Mouse (Mus musculus): ENCODE results near the gene Ppef2. TPM values are rescaled to one million over a fixed set of nuclear protein-coding genes. Genes with fewer than 3 reads are reported as not detected.

Gene Ppef2
- polyA plus RNA-seq (2014; fragmentation: Nextera tagmentation; extraction: Ambion mirVana) = 0.31 TPM in 1 of 2 replicates, not detected in the other

DNA sequence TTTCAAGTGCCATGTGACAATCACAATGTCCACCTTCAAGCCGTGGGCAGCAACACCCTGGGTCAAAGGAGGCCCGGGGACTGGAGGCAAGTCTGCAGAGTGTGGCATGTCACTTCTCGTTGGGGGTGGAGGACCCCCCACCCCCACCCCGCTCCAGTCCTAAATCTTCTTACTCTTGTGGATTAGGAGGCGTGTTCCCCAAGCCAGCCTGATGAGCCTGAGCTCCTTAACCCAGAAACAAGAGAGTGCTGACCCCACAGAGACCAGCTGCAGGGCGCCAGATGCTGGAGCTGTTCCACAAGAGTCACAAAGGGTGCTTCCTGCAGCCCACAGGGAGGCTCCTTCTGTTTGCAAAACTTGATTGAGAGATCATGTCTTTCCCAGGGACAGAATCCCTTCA is at the start of gene Ppef2:
Gene Ppef2 (minus strand): TSS at position 61 of the 400 bp plus-strand sequence.
- no peak within 1 kb of the TSS for H3K4me2 ChIP-seq (replicated peaks; ENCODE audit: low read depth, low read length)
- H3K27ac ChIP-seq (ENCODE audit: low read depth, low read length) = no peak within 1 kb of the TSS; the same call in 1 of the 2 replicates
- no peak within 1 kb of the TSS for H3K4me3 ChIP-seq (ENCODE audit: low read length)
- peaks cover 15% of the 10 kb centered on the region; the same call in 1 of the 2 replicates for H3K4me1 ChIP-seq (ENCODE audit: control insufficient read depth, insufficient read depth, low read length)
- no peak within 1 kb of the TSS for H3K9ac ChIP-seq (ENCODE audit: low read depth, low read length)
- 13% methylated on average over 6 of the region's 6 CpGs for WGBS
- no peaks in the 10 kb centered on the region for H3K9me3 ChIP-seq (ENCODE audit: control insufficient read depth, low read length)
- H3K27me3 ChIP-seq (ENCODE audit: control insufficient read depth, insufficient read depth, low read length) = no peaks in the 10 kb centered on the region
- peak; percentile 40; the same call in 1 of the 2 replicates for ATAC-seq (ENCODE audit: low FRiP score, low TSS enrichment)
- no peaks in the 10 kb centered on the region for H3K36me3 ChIP-seq (ENCODE audit: control insufficient read depth, insufficient read depth, low read length)

DNA sequence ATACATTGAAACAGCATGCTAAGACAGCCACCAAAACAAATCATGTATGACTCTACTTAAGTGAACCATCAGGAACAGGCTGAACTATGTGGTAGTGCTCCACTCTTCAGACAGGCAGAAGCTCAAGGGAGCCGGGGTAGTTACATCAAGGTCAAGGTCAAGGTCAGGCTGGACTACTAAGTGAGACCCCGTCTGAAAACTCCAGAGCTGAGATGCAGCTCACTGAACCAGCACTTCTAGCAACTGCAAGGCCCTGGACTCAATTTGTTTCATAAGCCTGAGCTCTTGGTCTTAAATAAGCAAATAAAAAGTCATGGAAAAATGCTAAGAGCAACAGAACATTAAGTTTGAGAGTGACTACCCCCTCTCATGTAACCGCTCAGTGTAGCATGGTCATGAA is 48.2 kb upstream of the Ppef2 start:
- H3K4me3 ChIP-seq (ENCODE audit: low read length) = no peak overlapping the region
- no peak for ATAC-seq (ENCODE audit: low FRiP score, low TSS enrichment)
- WGBS = 71% methylated on average over 3 of the region's 3 CpGs

DNA sequence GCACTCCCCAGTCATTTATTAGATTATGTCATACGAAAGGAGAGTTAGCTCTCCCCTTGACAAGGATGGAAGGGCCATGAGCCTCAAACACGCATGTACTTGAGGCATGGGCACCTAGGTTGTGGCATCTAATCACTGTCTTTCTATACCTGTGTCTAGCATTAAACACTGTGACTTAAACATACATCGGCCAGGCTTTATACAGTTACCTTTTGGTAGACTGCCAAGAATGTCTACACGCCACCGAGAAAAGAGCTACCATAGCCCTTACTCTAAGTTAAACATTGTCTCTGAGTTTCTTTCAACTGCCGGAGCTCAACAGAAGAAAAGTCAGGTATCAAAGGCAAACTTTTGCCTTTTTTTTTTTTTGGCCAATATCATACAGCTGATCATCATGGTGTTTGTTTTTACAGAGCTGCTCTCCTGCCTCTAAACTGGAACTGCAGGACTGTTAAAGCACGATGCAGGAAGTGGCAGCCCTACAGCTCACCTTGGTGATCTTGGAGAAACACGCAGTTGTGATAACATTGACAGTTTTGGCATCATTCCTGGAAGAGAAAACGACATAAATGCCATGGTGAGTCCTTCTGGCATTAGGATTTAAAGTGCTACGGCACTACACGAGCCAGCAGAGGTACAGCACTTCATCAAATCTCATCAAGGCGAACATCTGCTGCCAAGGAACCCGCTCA is 46.2 kb upstream of the Ppef2 start:
- WGBS = 90% methylated on average over 13 of the region's 13 CpGs

More for the DNA sequence above, 48.2 kb upstream of the Ppef2 start:
- Histone ChIP-seq H3K9ac (ENCODE audit: low read depth, low read length) (no peak overlapping the region), H3K4me1 (ENCODE audit: control insufficient read depth, insufficient read depth, low read length) (no peaks in the 10 kb centered on the region), H3K27ac (ENCODE audit: low read depth, low read length) (no peak overlapping the region), H3K36me3 (ENCODE audit: control insufficient read depth, insufficient read depth, low read length) (peaks cover 75% of the 10 kb centered on the region), H3K27me3 (ENCODE audit: control insufficient read depth, insufficient read depth, low read length) (no peaks in the 10 kb centered on the region), H3K4me2 (replicated peaks; ENCODE audit: low read depth, low read length) (no peak overlapping the region), H3K9me3 (ENCODE audit: control insufficient read depth, low read length) (no peaks in the 10 kb centered on the region)

DNA sequence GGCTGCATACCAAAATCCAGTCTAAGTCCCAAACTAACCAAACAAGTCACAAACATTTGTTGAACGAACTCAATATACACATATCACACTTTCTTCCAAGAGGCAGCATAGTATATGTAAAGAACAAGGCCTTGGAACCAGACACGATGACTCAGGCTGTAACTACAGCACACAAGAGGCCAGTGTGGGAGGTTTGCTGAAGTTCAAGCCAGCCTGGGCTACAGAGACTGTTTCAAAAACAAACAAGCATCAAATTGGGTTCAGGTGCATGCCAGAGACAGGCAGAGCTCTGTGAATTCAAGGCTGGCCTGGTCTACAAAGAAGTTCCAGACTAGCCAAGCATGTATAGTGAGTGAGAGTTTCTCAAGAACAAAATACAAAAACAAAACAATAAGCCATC is 38.4 kb upstream of the Ppef2 start:
- WGBS = 91% methylated on average over 2 of the region's 2 CpGs

More for the DNA sequence above, 46.2 kb upstream of the Ppef2 start:
- peaks cover 90% of the 10 kb centered on the region for H3K36me3 ChIP-seq (ENCODE audit: control insufficient read depth, insufficient read depth, low read length)
- ATAC-seq (ENCODE audit: low FRiP score, low TSS enrichment) = no peak
- H3K27me3 ChIP-seq (ENCODE audit: control insufficient read depth, insufficient read depth, low read length) = no peaks in the 10 kb centered on the region
- H3K9ac ChIP-seq (ENCODE audit: low read depth, low read length) = no peak overlapping the region
- H3K4me1 ChIP-seq (ENCODE audit: control insufficient read depth, insufficient read depth, low read length) = no peaks in the 10 kb centered on the region
- no peaks in the 10 kb centered on the region for H3K9me3 ChIP-seq (ENCODE audit: control insufficient read depth, low read length)
- H3K27ac ChIP-seq (ENCODE audit: low read depth, low read length) = no peak overlapping the region
- no peak overlapping the region for H3K4me3 ChIP-seq (ENCODE audit: low read length)
- H3K4me2 ChIP-seq (replicated peaks; ENCODE audit: low read depth, low read length) = no peak overlapping the region

GRCm38 (mm10) chr5:92291652-92292414 is 35.8 kb upstream of the Ppef2 start:
- Histone ChIP-seq H3K36me3 (ENCODE audit: control insufficient read depth, insufficient read depth, low read length) (peaks cover 92% of the 10 kb centered on the region), H3K4me1 (ENCODE audit: control insufficient read depth, insufficient read depth, low read length) (no peaks in the 10 kb centered on the region), H3K4me2 (replicated peaks; ENCODE audit: low read depth, low read length) (no peak overlapping the region), H3K27me3 (ENCODE audit: control insufficient read depth, insufficient read depth, low read length) (no peaks in the 10 kb centered on the region), H3K9ac (ENCODE audit: low read depth, low read length) (no peak overlapping the region), H3K4me3 (ENCODE audit: low read length) (no peak overlapping the region), H3K27ac (ENCODE audit: low read depth, low read length) (no peak overlapping the region), H3K9me3 (ENCODE audit: control insufficient read depth, low read length) (no peaks in the 10 kb centered on the region)
- 92% methylated on average over 6 of the region's 6 CpGs for WGBS
- ATAC-seq (ENCODE audit: low FRiP score, low TSS enrichment) = no peak

More for the DNA sequence above, 38.4 kb upstream of the Ppef2 start:
- Histone ChIP-seq H3K4me3 (ENCODE audit: low read length) (no peak overlapping the region), H3K9me3 (ENCODE audit: control insufficient read depth, low read length) (no peaks in the 10 kb centered on the region), H3K4me2 (replicated peaks; ENCODE audit: low read depth, low read length) (no peak overlapping the region), H3K27me3 (ENCODE audit: control insufficient read depth, insufficient read depth, low read length) (no peaks in the 10 kb centered on the region), H3K4me1 (ENCODE audit: control insufficient read depth, insufficient read depth, low read length) (no peaks in the 10 kb centered on the region), H3K27ac (ENCODE audit: low read depth, low read length) (no peak overlapping the region), H3K9ac (ENCODE audit: low read depth, low read length) (no peak overlapping the region), H3K36me3 (ENCODE audit: control insufficient read depth, insufficient read depth, low read length) (peaks cover 88% of the 10 kb centered on the region)
- no peak for ATAC-seq (ENCODE audit: low FRiP score, low TSS enrichment)

- 90% methylated on average over 6 of the region's 6 CpGs for whole genome bisulfite sequencing
- H3K36me3 ChIP-seq (ENCODE audit: control insufficient read depth, insufficient read depth, low read length) = peaks cover 77% of the 10 kb centered on the region
- no peak overlapping the region for H3K27ac ChIP-seq (ENCODE audit: low read depth, low read length)
- H3K9me3 ChIP-seq (ENCODE audit: control insufficient read depth, low read length) = no peaks in the 10 kb centered on the region
- no peaks in the 10 kb centered on the region for H3K27me3 ChIP-seq (ENCODE audit: control insufficient read depth, insufficient read depth, low read length)
- no peak overlapping the region for H3K9ac ChIP-seq (ENCODE audit: low read depth, low read length)
- no peak overlapping the region for H3K4me3 ChIP-seq (ENCODE audit: low read length)
- H3K4me2 ChIP-seq (replicated peaks; ENCODE audit: low read depth, low read length) = no peak overlapping the region
- no peak for ATAC-seq (ENCODE audit: low FRiP score, low TSS enrichment)
- no peaks in the 10 kb centered on the region for H3K4me1 ChIP-seq (ENCODE audit: control insufficient read depth, insufficient read depth, low read length)
These were observed 31.8 kb upstream of the Ppef2 start for GRCm38 (mm10) chr5:92287840-92288239.

DNA sequence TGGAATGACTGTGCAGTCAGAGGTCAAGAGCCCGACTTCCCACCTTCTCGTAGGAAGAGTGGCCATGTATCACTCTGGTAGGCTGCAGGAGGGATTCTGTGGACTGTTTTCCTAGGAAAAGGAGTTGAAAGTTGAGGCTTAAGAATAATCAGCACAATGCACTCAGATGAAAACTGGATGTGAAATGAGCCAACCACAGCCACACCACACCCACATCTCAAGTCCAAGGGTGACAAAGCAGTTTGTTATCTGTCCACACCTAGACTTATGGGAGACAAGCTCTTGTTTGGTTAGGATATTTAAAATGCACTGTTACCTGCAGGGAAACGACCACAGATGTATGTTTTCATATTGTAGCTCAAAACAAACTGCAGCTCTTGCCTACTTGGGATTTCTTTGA is 27.0 kb upstream of the Ppef2 start:
- Histone ChIP-seq H3K9ac (ENCODE audit: low read depth, low read length) (no peak overlapping the region), H3K4me2 (replicated peaks; ENCODE audit: low read depth, low read length) (no peak overlapping the region), H3K27ac (ENCODE audit: low read depth, low read length) (no peak overlapping the region), H3K27me3 (ENCODE audit: control insufficient read depth, insufficient read depth, low read length) (no peaks in the 10 kb centered on the region), H3K4me3 (ENCODE audit: low read length) (no peak overlapping the region), H3K36me3 (ENCODE audit: control insufficient read depth, insufficient read depth, low read length) (peaks cover 34% of the 10 kb centered on the region), H3K9me3 (ENCODE audit: control insufficient read depth, low read length) (no peaks in the 10 kb centered on the region), H3K4me1 (ENCODE audit: control insufficient read depth, insufficient read depth, low read length) (no peaks in the 10 kb centered on the region)
- WGBS = 47% methylated on average over 3 of the region's 3 CpGs
- ATAC-seq (ENCODE audit: low FRiP score, low TSS enrichment) = no peak

GRCm38 (mm10) chr5:92282571-92282970 is 26.5 kb upstream of the Ppef2 start:
- no peaks in the 10 kb centered on the region for H3K27me3 ChIP-seq (ENCODE audit: control insufficient read depth, insufficient read depth, low read length)
- ATAC-seq (ENCODE audit: low FRiP score, low TSS enrichment) = no peak
- peaks cover 28% of the 10 kb centered on the region for H3K36me3 ChIP-seq (ENCODE audit: control insufficient read depth, insufficient read depth, low read length)
- H3K9me3 ChIP-seq (ENCODE audit: control insufficient read depth, low read length) = no peaks in the 10 kb centered on the region
- H3K27ac ChIP-seq (ENCODE audit: low read depth, low read length) = no peak overlapping the region
- WGBS = 76% methylated on average over 4 of the region's 4 CpGs
- H3K4me2 ChIP-seq (replicated peaks; ENCODE audit: low read depth, low read length) = no peak overlapping the region
- H3K4me3 ChIP-seq (ENCODE audit: low read length) = no peak overlapping the region
- no peak overlapping the region for H3K9ac ChIP-seq (ENCODE audit: low read depth, low read length)
- no peaks in the 10 kb centered on the region for H3K4me1 ChIP-seq (ENCODE audit: control insufficient read depth, insufficient read depth, low read length)

DNA sequence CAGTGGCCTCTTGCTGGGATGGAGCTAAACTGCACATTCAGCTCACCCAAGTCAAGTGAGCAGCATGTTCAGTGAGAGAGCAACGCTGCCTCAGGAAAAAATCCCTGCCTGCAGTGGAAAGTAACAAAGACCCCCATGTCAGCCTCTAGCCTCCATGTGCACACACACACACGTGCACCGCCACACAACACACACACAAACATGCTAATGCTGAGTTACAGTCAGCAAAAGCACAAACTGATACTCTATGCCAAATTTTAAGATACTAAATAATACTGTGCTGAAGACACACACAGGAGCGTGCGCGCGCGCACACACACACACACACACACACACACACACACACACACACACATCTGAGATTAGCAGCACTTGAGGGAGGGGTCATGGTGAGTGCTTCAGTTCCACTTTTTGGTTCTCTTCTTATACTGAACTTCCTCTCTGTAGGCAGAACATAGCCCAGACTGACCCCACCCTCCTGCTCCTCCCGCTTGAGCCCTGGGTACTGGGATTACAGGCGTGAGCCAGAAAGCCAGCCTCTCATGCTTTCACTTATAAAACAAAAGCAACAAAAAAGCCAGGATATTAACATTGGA is 23.0 kb upstream of the Ppef2 start:
- H3K4me1 ChIP-seq (ENCODE audit: control insufficient read depth, insufficient read depth, low read length) = no peaks in the 10 kb centered on the region
- no peak overlapping the region for H3K4me3 ChIP-seq (ENCODE audit: low read length)
- H3K36me3 ChIP-seq (ENCODE audit: control insufficient read depth, insufficient read depth, low read length) = no peaks in the 10 kb centered on the region
- WGBS = 90% methylated on average over 10 of the region's 10 CpGs
- H3K4me2 ChIP-seq (replicated peaks; ENCODE audit: low read depth, low read length) = no peak overlapping the region
- no peak overlapping the region for H3K27ac ChIP-seq (ENCODE audit: low read depth, low read length)
- ATAC-seq (ENCODE audit: low FRiP score, low TSS enrichment) = no peak
- no peaks in the 10 kb centered on the region for H3K27me3 ChIP-seq (ENCODE audit: control insufficient read depth, insufficient read depth, low read length)
- H3K9me3 ChIP-seq (ENCODE audit: control insufficient read depth, low read length) = no peaks in the 10 kb centered on the region
- H3K9ac ChIP-seq (ENCODE audit: low read depth, low read length) = no peak overlapping the region

Measured in kidney, embryonic 14.5 days (tissue).